Mouse (Mus musculus) megakaryocyte, embryonic 14.5 days (primary cell): ENCODE data around the gene Apobec4.

Experiments
- FLI1 ChIP-seq: IDR thresholded peaks from 2 replicates; pipeline ENCODE4 v1.6.1; 2012; ENCODE audit warnings: low read length, inconsistent platforms, mixed read lengths
- GATA1 ChIP-seq: IDR thresholded peaks from 3 replicates; pipeline ENCODE4 v1.6.1; 2012; ENCODE audit warnings: mixed read lengths, low read length, inconsistent platforms, borderline replicate concordance

DNA sequence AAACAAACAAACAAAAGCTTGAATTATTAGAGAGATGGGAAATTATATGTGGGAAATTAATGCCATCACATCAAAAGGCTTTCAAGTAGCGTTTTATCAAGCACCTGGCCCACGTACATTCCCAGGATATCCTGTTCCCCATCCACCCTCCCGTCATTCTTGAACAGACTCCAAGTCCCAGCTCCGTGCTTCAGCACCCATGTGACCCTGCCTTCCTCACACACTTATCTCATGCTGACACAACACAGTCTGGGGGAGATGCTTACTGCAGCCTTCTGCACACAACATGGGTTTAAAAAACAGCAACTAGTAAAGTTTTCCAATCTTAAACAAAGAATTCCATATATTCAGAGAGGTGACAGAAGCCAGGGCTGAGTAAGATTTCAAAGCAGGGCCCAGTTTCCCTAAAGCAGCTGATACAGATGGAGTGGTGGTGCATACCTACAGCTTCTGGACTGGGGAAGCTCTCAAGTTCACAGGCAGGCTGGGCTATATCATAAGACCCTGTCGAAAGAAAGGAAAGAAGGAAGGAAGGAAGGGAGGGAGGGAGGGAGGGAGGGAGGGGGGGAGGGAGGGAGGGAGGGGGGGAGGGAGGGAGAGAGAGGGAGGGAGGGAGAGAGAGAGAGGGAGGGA is 22.6 kb upstream of the Apobec4 start:
- TF ChIP-seq GATA1, result no peak
- TF ChIP-seq FLI1, result no peak
